Mouse (Mus musculus) intestine, embryonic 14.5 days (tissue): ENCODE measurements around the gene Cuedc2. TPM values are rescaled to one million over a fixed set of nuclear protein-coding genes. Genes with fewer than 3 reads are reported as not detected.

Experiments
- ATAC-seq: fragments of 200-750 bp; cut with Nextera tagmentation; replicated peaks from 2 replicates; pipeline ENCODE4 v1.8.0; 2017; ENCODE audit warnings: low read depth, moderate number of reproducible peaks, moderate TSS enrichment, moderate library complexity; ENCODE audit not compliant: low FRiP score, low TSS enrichment
- DNase-seq: peaks from one replicate; pipeline ENCODE4 v3.0.0-alpha.2; 2018; ENCODE audit warnings: low spot score
- H3K27ac ChIP-seq: fragments of 300-500 bp; sonication (generic); 2 replicates; pipeline ENCODE4 v1.5.1; 2014; ENCODE audit warnings: low read depth, mild to moderate bottlenecking, control low read depth
- H3K27me3 ChIP-seq: fragments of 300-500 bp; sonication (generic); replicated peaks from 2 replicates; pipeline ENCODE4 v1.6.1; 2014; ENCODE audit warnings: low read length, control low read depth; ENCODE audit not compliant: control insufficient read depth, insufficient read depth
- H3K36me3 ChIP-seq: fragments of 300-500 bp; sonication (generic); 2 replicates; pipeline ENCODE4 v1.6.1; 2014; ENCODE audit warnings: low read length, control low read depth; ENCODE audit not compliant: control insufficient read depth, insufficient read depth
- H3K4me1 ChIP-seq: fragments of 300-500 bp; sonication (generic); replicated peaks from 2 replicates; pipeline ENCODE4 v1.6.1; 2014; ENCODE audit warnings: low read length, control low read depth, mixed read lengths; ENCODE audit not compliant: control insufficient read depth, insufficient read depth
- H3K4me2 ChIP-seq: fragments of 300-500 bp; sonication (generic); 2 replicates; pipeline ENCODE4 v1.6.1; 2014; ENCODE audit warnings: low read length
- H3K4me3 ChIP-seq: fragments of 300-500 bp; sonication (generic); 2 replicates; pipeline ENCODE4 v1.5.1; 2014; ENCODE audit warnings: low read depth, low read length, control low read depth, mixed read lengths
- H3K9ac ChIP-seq: fragments of 300-500 bp; sonication (generic); 2 replicates; pipeline ENCODE4 v1.6.1; 2014; ENCODE audit warnings: mild to moderate bottlenecking, low read length
- H3K9me3 ChIP-seq: fragments of 300-500 bp; sonication (generic); 2 replicates; pipeline ENCODE4 v1.6.1; 2016; ENCODE audit warnings: low read length, control low read depth; ENCODE audit not compliant: control insufficient read depth
- WGBS: fragments of 180-500 bp; shearing (Covaris S2); extraction: QIAGEN DNeasy Blood & Tissue Kit; methylation state at CpG from one replicate; pipeline ENCODE4 v1.1.7; 2014; 5-methylcytosine and 5-hydroxymethylcytosine counted together
- microRNA counts: library from miRNA; unstranded; fragments of <30 nt; microRNA quantifications from one replicate; lab custom pipeline; 2016
- microRNA-seq: library from miRNA; unstranded; fragments of <30 nt; microRNA quantifications from one replicate; pipeline ENCODE4, GENCODE M21; 2016
- polyA plus RNA-seq: library from polyadenylated mRNA; unstranded; fragments of >200 nt; fragmentation: Nextera tagmentation; extraction: Ambion mirVana; gene quantifications from 2 replicates; pipeline ENCODE4 v1.2.1, GENCODE M21; 2014

Gene Cuedc2
- polyA plus RNA-seq, 1 experiment from 2014 or later, result 154 TPM

DNA sequence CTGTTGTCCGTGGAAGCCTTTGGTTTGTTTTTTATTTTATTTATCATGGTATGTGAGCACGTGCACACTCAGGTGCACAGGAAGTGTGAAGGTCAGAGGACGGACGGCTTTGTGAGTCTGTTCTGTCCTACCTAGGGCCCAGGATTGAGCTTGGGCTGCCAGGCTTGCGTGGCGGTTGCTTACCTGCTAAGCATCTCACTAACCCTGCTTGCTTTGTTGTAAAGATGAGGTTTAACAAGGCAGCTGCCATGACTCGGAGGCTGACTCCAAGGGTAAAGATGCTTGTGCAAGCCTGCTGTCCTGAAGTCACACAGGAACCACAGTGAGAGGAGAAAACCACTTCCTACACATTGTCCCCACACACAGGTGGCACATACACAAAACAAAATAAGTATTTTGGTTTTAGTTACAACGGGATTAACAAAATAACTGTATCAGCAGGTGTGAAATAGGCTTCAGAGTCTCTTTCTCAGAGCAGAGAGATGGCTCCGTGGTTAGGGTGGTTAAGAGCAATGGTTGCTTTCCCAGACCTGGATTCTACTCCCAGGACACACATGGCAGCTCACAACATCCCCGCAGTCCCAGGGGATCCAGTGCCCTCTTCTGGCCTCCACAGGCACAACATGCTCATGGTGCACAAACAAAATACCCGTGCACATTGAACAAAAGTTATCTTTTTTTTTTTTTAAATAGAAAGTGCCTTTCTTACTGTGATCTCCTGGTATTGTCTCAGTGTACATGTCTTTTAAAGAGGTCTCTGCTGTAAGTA, 56.2 kb downstream of the Cuedc2 start:
- Histone ChIP-seq H3K4me2 (no peak overlapping the region), H3K9ac (no peak overlapping the region), H3K27ac (no peak overlapping the region), H3K27me3 (no peaks in the 10 kb centered on the region), H3K4me1 (no peaks in the 10 kb centered on the region), H3K4me3 (no peak overlapping the region), H3K9me3 (no peaks in the 10 kb centered on the region), H3K36me3 (peaks cover 85% of the 10 kb centered on the region)
- WGBS, result 92% methylated on average over 11 of the region's 11 CpGs
- ATAC-seq, result no peak
- DNase-seq, result no peak

MicroRNAs encoded within 50 kb of the gene (microRNA counts, 519-probe panel; counts per million panel counts)
- microRNA mmu-miR-146b (lab: Ali Mortazavi, UCI), result 3,204 counts per million, percentile 39 among the panel's probes with 10 or more counts

Small RNA genes within 50 kb of the gene (microRNA-seq; reads per million reads assigned to microRNA genes)
- 0.25 reads per million for gene Mir146b

Other genes with a start within 250 kb of the Cuedc2 start
- not detected in 2 replicates for gene Elovl3, start 206.8 kb downstream of the Cuedc2 start, polyA plus RNA-seq
- not detected in 2 replicates for gene Pitx3, start 190.4 kb downstream of the Cuedc2 start, polyA plus RNA-seq
- 41.6 and 42.7 TPM in 2 replicates for gene Gbf1, start 186.2 kb downstream of the Cuedc2 start, polyA plus RNA-seq
- gene Nfkb2, start 34.4 kb downstream of the Cuedc2 start, polyA plus RNA-seq, result 7.9 and 9.2 TPM in 2 replicates
- 36.4 and 43.9 TPM in 2 replicates for gene Psd, start 11.5 kb downstream of the Cuedc2 start, polyA plus RNA-seq
- 17.5 and 17.7 TPM in 2 replicates for gene Fbxl15, start 10.5 kb downstream of the Cuedc2 start, polyA plus RNA-seq
- gene Mfsd13a, start 2.4 kb upstream of the Cuedc2 start, polyA plus RNA-seq, result 12.3 and 12.7 TPM in 2 replicates
- gene 2310034G01Rik, start 11.6 kb upstream of the Cuedc2 start, polyA plus RNA-seq, result 1.7 and 2.0 TPM in 2 replicates
- 127 and 142 TPM in 2 replicates for gene Actr1a, start 57.0 kb upstream of the Cuedc2 start, polyA plus RNA-seq
- gene Sufu, start 58.2 kb upstream of the Cuedc2 start, polyA plus RNA-seq, result 30.3 and 32.3 TPM in 2 replicates
- 20.1 and 21.1 TPM in 2 replicates for gene Trim8, start 163.0 kb upstream of the Cuedc2 start, polyA plus RNA-seq
- 64.3 and 73.9 TPM in 2 replicates for gene Arl3, start 234.5 kb upstream of the Cuedc2 start, polyA plus RNA-seq
- gene Sfxn2, start 234.7 kb upstream of the Cuedc2 start, polyA plus RNA-seq, result 18.2 and 19.2 TPM in 2 replicates